In genomic region chr7:31115587-31116043, GRCm38 (mm10) we compare ENCODE assay signal across 7 mouse cellular contexts. TPM values are rescaled to one million over a fixed set of nuclear protein-coding genes. Genes with fewer than 3 reads are reported as not detected.
DNase-seq lines count a peak whose midpoint lies in the region; ATAC-seq and TF ChIP-seq lines count a peak whose summit lies in the region.

No protein-coding gene starts in this region.

- ATAC-seq in embryonic facial prominence, embryonic 12.5 days (ENCODE audit: insufficient number of reproducible peaks, insufficient read depth, low FRiP score, low TSS enrichment) = 0 out of 2 replicates have a peak, but pooled peaks have one; percentile 12
- no peak for ATAC-seq in limb, embryonic 14.5 days (ENCODE audit: low FRiP score, low read depth)
- no peak for ATAC-seq in CD4-positive, CD25-positive, alpha-beta regulatory T cell, adult 4 months

- DNase-seq in MN1 (ENCODE audit: low spot score) = peak; percentile 43
- DNase-seq in heart, postnatal 25 days (ENCODE audit: low spot score) = peak; percentile 72
- peak; percentile 7 for DNase-seq in limb, embryonic 14.5 days (ENCODE audit: low spot score)

- no peaks in the 10 kb centered on the region for H3K36me3 ChIP-seq in E14TG2a.4 (ENCODE audit: insufficient read depth, low read length)
- no peaks in the 10 kb centered on the region for H3K36me3 ChIP-seq in embryonic facial prominence, embryonic 12.5 days
- H3K36me3 ChIP-seq in limb, embryonic 14.5 days (ENCODE audit: control insufficient read depth, insufficient read depth, low read length) = no peaks in the 10 kb centered on the region
- H3K36me3 ChIP-seq in myocyte (ENCODE audit: control insufficient read depth, insufficient read depth) = no peaks in the 10 kb centered on the region

- no peak overlapping the region for H3ac ChIP-seq in myocyte (ENCODE audit: control insufficient read depth, insufficient read length)

- no peak for TF ChIP-seq POLR2A in limb, embryonic 14.5 days (IDR thresholded peaks at IDR 0.05; ENCODE audit: borderline replicate concordance, extremely low read depth, insufficient read depth, insufficient read length)
- no peak for TF ChIP-seq POLR2A in myocyte (IDR thresholded peaks at IDR 0.05; ENCODE audit: insufficient read length, low read depth)

- H3K4me3 ChIP-seq in E14TG2a.4 (replicated peaks; ENCODE audit: low read length) (peak overlapping the region; percentile 79), myocyte (no peak overlapping the region)
- no peak overlapping the region for H3K4me3 ChIP-seq in embryonic facial prominence, embryonic 12.5 days
- H3K4me3 ChIP-seq in limb, embryonic 14.5 days (replicated peaks; ENCODE audit: low read length) = no peak overlapping the region

- no peaks in the 10 kb centered on the region for H3K79me2 ChIP-seq in myocyte (ENCODE audit: control insufficient read depth, insufficient read depth)

- H3K4me1 ChIP-seq in E14TG2a.4 (replicated peaks; ENCODE audit: low read depth, low read length) = peaks cover 52% of the 10 kb centered on the region
- peaks cover 12% of the 10 kb centered on the region for H3K4me1 ChIP-seq in embryonic facial prominence, embryonic 12.5 days
- peaks cover 9% of the 10 kb centered on the region for H3K4me1 ChIP-seq in limb, embryonic 14.5 days (ENCODE audit: control insufficient read depth, insufficient read depth, low read length)

- no peaks in the 10 kb centered on the region for H3K9me3 ChIP-seq in E14TG2a.4 (ENCODE audit: low read length)
- H3K9me3 ChIP-seq in embryonic facial prominence, embryonic 12.5 days = no peaks in the 10 kb centered on the region
- H3K9me3 ChIP-seq in limb, embryonic 14.5 days (ENCODE audit: control insufficient read depth, low read length) = no peaks in the 10 kb centered on the region

- H3K9ac ChIP-seq in embryonic facial prominence, embryonic 12.5 days = no peak overlapping the region
- H3K9ac ChIP-seq in limb, embryonic 14.5 days (ENCODE audit: low read depth, low read length, severe bottlenecking) = no peak overlapping the region

- peak overlapping the region; percentile 26; the same call in 1 of the 2 replicates for H3K4me2 ChIP-seq in embryonic facial prominence, embryonic 12.5 days (replicated peaks)
- H3K4me2 ChIP-seq in limb, embryonic 14.5 days (replicated peaks; ENCODE audit: low read depth, low read length, severe bottlenecking) = peak overlapping the region; percentile 37
- H3K4me2 ChIP-seq in myocyte (ENCODE audit: low read depth) = no peak overlapping the region

- H3K27ac ChIP-seq in embryonic facial prominence, embryonic 12.5 days = no peak overlapping the region
- H3K27ac ChIP-seq in limb, embryonic 14.5 days (replicated peaks; ENCODE audit: low read depth, low read length) = no peak overlapping the region

- no peak for TF ChIP-seq CTCF in E14TG2a.4 (conservative IDR thresholded peaks at IDR 0.05; ENCODE audit: low read length)

- H3K27me3 ChIP-seq in E14TG2a.4 (ENCODE audit: insufficient read depth, low read length) (peaks cover 9% of the 10 kb centered on the region), myocyte (ENCODE audit: control insufficient read depth, insufficient read depth, insufficient read length) (peaks cover 8% of the 10 kb centered on the region)
- 0 out of 2 replicates have a peak, but pooled peaks cover 3% of the 10 kb centered on the region for H3K27me3 ChIP-seq in embryonic facial prominence, embryonic 12.5 days
- H3K27me3 ChIP-seq in limb, embryonic 14.5 days (ENCODE audit: control insufficient read depth, insufficient read depth, low read length) = no peaks in the 10 kb centered on the region

- WGBS in embryonic facial prominence, embryonic 12.5 days = 17% methylated on average over 17 of the region's 17 CpGs
- WGBS in limb, embryonic 14.5 days = 25% methylated on average over 17 of the region's 17 CpGs

- intact Hi-C loops in heart, postnatal 25 days (cut with DNase I) = no loop called here

TF ChIP-seq in myocyte, 11 proteins besides CTCF, POLR2A, EP300 and RAD21:
- no peak for TF ChIP-seq SRF (IDR thresholded peaks at IDR 0.05; ENCODE audit: control insufficient read depth, insufficient read length, low read depth)
- TF ChIP-seq CEBPB (IDR thresholded peaks at IDR 0.05; ENCODE audit: insufficient read depth, poor library complexity, severe bottlenecking) = no peak
- TF ChIP-seq MYOG (IDR thresholded peaks at IDR 0.05; ENCODE audit: control insufficient read depth in 1 of 3, insufficient read depth in 1 of 3, insufficient read length in 2 of 3, low read depth in 2 of 3) = peak in 2 of 3 experiments; percentile 25 to 57
- TF ChIP-seq MAX (IDR thresholded peaks at IDR 0.05; ENCODE audit: low read depth) = no peak
- TF ChIP-seq MYOD1 (IDR thresholded peaks at IDR 0.05; ENCODE audit: control insufficient read depth in 1 of 3, insufficient read length in 2 of 3, low read depth in 2 of 3) = peak in 1 of 3 experiments; percentile 71
- no peak for TF ChIP-seq TCF3 (IDR thresholded peaks at IDR 0.05; ENCODE audit: insufficient read length, low read depth)

RNA-seq across cellular contexts. Expression of gene Hpn, which starts 0.5 kb away (rescaled TPM):
- 3.7 and 4.2 TPM in 2 replicates for polyA plus RNA-seq in embryonic facial prominence, embryonic 12.5 days (2016; fragmentation: Nextera tagmentation; extraction: Ambion mirVana)
- 1 to 10 TPM; 2.1 to 3.4 TPM for total RNA-seq in heart, postnatal 25 days (2021)
- 5.5 and 6.6 TPM in 2 replicates for polyA plus RNA-seq in limb, embryonic 14.5 days (2012; rRNA removed)
- 2.5 and 3.1 TPM in 2 replicates for polyA plus RNA-seq in limb, embryonic 14.5 days (2014; fragmentation: Nextera tagmentation; extraction: Ambion mirVana)
- polyA plus RNA-seq in myocyte (2012; fragmentation: generic; extraction: Trizol) = not detected
- 10 to 100 TPM in 1 of 2 experiments, 1 to 10 TPM in 1; 6.0 to 12.2 TPM for polyA plus RNA-seq in CD4-positive, CD25-positive, alpha-beta regulatory T cell, adult 4 months (2017; shearing (Covaris generic))

RNA-seq across cellular contexts. Expression of gene Scn1b, which starts 11.2 kb away (rescaled TPM):
- 4.5 and 5.1 TPM in 2 replicates for polyA plus RNA-seq in embryonic facial prominence, embryonic 12.5 days (2016; fragmentation: Nextera tagmentation; extraction: Ambion mirVana)
- 10 to 100 TPM; 21.2 to 21.8 TPM for total RNA-seq in heart, postnatal 25 days (2021)
- polyA plus RNA-seq in limb, embryonic 14.5 days (2012; rRNA removed) = 15.0 and 16.4 TPM in 2 replicates
- 6.1 and 6.5 TPM in 2 replicates for polyA plus RNA-seq in limb, embryonic 14.5 days (2014; fragmentation: Nextera tagmentation; extraction: Ambion mirVana)
- 4.1 TPM for polyA plus RNA-seq in myocyte (2012; fragmentation: generic; extraction: Trizol)
- polyA plus RNA-seq in CD4-positive, CD25-positive, alpha-beta regulatory T cell, adult 4 months (2017; shearing (Covaris generic)) = not detected

RNA-seq across cellular contexts. Expression of gene Fxyd3, which starts 39.1 kb away (rescaled TPM):
- 16.6 and 19.2 TPM in 2 replicates for polyA plus RNA-seq in embryonic facial prominence, embryonic 12.5 days (2016; fragmentation: Nextera tagmentation; extraction: Ambion mirVana)
- total RNA-seq in heart, postnatal 25 days (2021) = 1 to 10 TPM; 3.1 to 3.8 TPM
- polyA plus RNA-seq in limb, embryonic 14.5 days (2012; rRNA removed) = 39.8 and 45.9 TPM in 2 replicates
- polyA plus RNA-seq in limb, embryonic 14.5 days (2014; fragmentation: Nextera tagmentation; extraction: Ambion mirVana) = 68.9 and 79.5 TPM in 2 replicates
- polyA plus RNA-seq in myocyte (2012; fragmentation: generic; extraction: Trizol) = 0.01 TPM
- under 1 TPM in 1 of 2 experiments, not detected in 1; 0.27 TPM for polyA plus RNA-seq in CD4-positive, CD25-positive, alpha-beta regulatory T cell, adult 4 months (2017; shearing (Covaris generic))

RNA-seq across cellular contexts. Expression of gene Gramd1a, which starts 40.1 kb away (rescaled TPM):
- 97.4 and 109 TPM in 2 replicates for polyA plus RNA-seq in embryonic facial prominence, embryonic 12.5 days (2016; fragmentation: Nextera tagmentation; extraction: Ambion mirVana)
- 10 to 100 TPM; 25.7 to 30.0 TPM for total RNA-seq in heart, postnatal 25 days (2021)
- polyA plus RNA-seq in limb, embryonic 14.5 days (2012; rRNA removed) = 157 and 216 TPM in 2 replicates
- polyA plus RNA-seq in limb, embryonic 14.5 days (2014; fragmentation: Nextera tagmentation; extraction: Ambion mirVana) = 59.8 and 83.0 TPM in 2 replicates
- 25.5 TPM for polyA plus RNA-seq in myocyte (2012; fragmentation: generic; extraction: Trizol)
- polyA plus RNA-seq in CD4-positive, CD25-positive, alpha-beta regulatory T cell, adult 4 months (2017; shearing (Covaris generic)) = 100 to 1,000 TPM in 1 of 2 experiments, 10 to 100 TPM in 1; 83.7 to 103 TPM

RNA-seq across cellular contexts. Expression of gene Lgi4, which starts 56.5 kb away (rescaled TPM):
- polyA plus RNA-seq in embryonic facial prominence, embryonic 12.5 days (2016; fragmentation: Nextera tagmentation; extraction: Ambion mirVana) = 1.5 and 2.0 TPM in 2 replicates
- total RNA-seq in heart, postnatal 25 days (2021) = 1 to 10 TPM; 2.6 to 4.8 TPM
- 2.0 and 2.8 TPM in 2 replicates for polyA plus RNA-seq in limb, embryonic 14.5 days (2012; rRNA removed)
- polyA plus RNA-seq in limb, embryonic 14.5 days (2014; fragmentation: Nextera tagmentation; extraction: Ambion mirVana) = 0.39 and 1.1 TPM in 2 replicates
- not detected for polyA plus RNA-seq in myocyte (2012; fragmentation: generic; extraction: Trizol)
- polyA plus RNA-seq in CD4-positive, CD25-positive, alpha-beta regulatory T cell, adult 4 months (2017; shearing (Covaris generic)) = not detected

Comparison
In these comparisons a context has a peak if more than half of its experiments do, and no peak if none do; other contexts are left out.
1. DNase-seq: peak in every context shown above with its lines; median percentile 72 in heart, postnatal 25 days; 43 in MN1; 7 in limb, embryonic 14.5 days.
2. RNA of gene Fxyd3, which starts 39.1 kb away (polyA plus RNA-seq): 39.8 to 79.5 TPM in limb, embryonic 14.5 days and 16.6 to 19.2 TPM in embryonic facial prominence, embryonic 12.5 days; 0.27 TPM in CD4-positive, CD25-positive, alpha-beta regulatory T cell, adult 4 months and 0.01 TPM in myocyte (single experiment); every median in the first group is over 10 times any median in the second.